Mouse (Mus musculus) midbrain, postnatal 0 days (tissue): ENCODE measurements at regions not wholly inside any gene's neighbourhood (a gene's known extent, or its start where the extent isn't known, plus 50 kb on each side); places are given as distances from the start of the nearest gene placed in this dataset.
A peak's percentile ranks its signal among the peaks of the same experiment; 100 is the strongest.

Source experiments
- ATAC-seq: fragments of 200-750 bp; cut with Nextera tagmentation; 2 replicates; pipeline ENCODE4 v1.8.0; 2017; ENCODE audit warnings: moderate number of reproducible peaks, mild to moderate bottlenecking, moderate TSS enrichment, moderate library complexity; ENCODE audit not compliant: low FRiP score
- DNase-seq: peaks from one replicate; pipeline ENCODE4 v3.0.0-alpha.2; 2015; ENCODE audit warnings: low spot score
- H3K27ac ChIP-seq: fragments of 300-500 bp; sonication (generic); 2 replicates; pipeline ENCODE4 v1.5.1; 2014; ENCODE audit warnings: low read depth, mild to moderate bottlenecking, low read length, mixed read lengths
- H3K27me3 ChIP-seq: fragments of 300-500 bp; sonication (generic); 2 replicates; pipeline ENCODE4 v1.6.1; 2014; ENCODE audit warnings: low read length, control low read depth, mixed read lengths; ENCODE audit not compliant: insufficient read depth
- H3K36me3 ChIP-seq: fragments of 300-500 bp; sonication (generic); 2 replicates; pipeline ENCODE4 v1.6.1; 2014; ENCODE audit warnings: low read length, control low read depth, mixed read lengths; ENCODE audit not compliant: insufficient read depth
- H3K4me1 ChIP-seq: fragments of 300-500 bp; sonication (generic); 2 replicates; pipeline ENCODE4 v1.6.1; 2014; ENCODE audit warnings: mild to moderate bottlenecking, control low read depth, antibody characterized with exemption, low read length, mixed read lengths; ENCODE audit not compliant: insufficient read depth
- H3K4me2 ChIP-seq: fragments of 300-500 bp; sonication (generic); 2 replicates; pipeline ENCODE4 v1.6.1; 2014; ENCODE audit warnings: low read depth, mild to moderate bottlenecking, low read length, mixed read lengths; ENCODE audit not compliant: poor library complexity, severe bottlenecking
- H3K4me3 ChIP-seq: fragments of 300-500 bp; sonication (generic); 2 replicates; pipeline ENCODE4 v1.5.1; 2014; ENCODE audit warnings: low read depth, mild to moderate bottlenecking, low read length, moderate library complexity
- H3K9ac ChIP-seq: fragments of 300-500 bp; sonication (generic); replicated peaks from 2 replicates; pipeline ENCODE4 v1.6.1; 2014; ENCODE audit warnings: mild to moderate bottlenecking, low read length, moderate library complexity, mixed read lengths; ENCODE audit not compliant: poor library complexity, severe bottlenecking
- H3K9me3 ChIP-seq: fragments of 300-500 bp; sonication (generic); 2 replicates; pipeline ENCODE4 v1.6.1; 2016; ENCODE audit warnings: low read length, control low read depth
- CTCF ChIP-seq: IDR thresholded peaks from 2 replicates; pipeline ENCODE4 v1.5.1; 2016; ENCODE audit warnings: antibody characterized with exemption, mild to moderate bottlenecking
- WGBS: fragments of 180-500 bp; shearing (Covaris S2); extraction: QIAGEN DNeasy Blood & Tissue Kit; methylation state at CpG from one replicate; pipeline ENCODE4 v1.1.7; 2014; 5-methylcytosine and 5-hydroxymethylcytosine counted together

DNA sequence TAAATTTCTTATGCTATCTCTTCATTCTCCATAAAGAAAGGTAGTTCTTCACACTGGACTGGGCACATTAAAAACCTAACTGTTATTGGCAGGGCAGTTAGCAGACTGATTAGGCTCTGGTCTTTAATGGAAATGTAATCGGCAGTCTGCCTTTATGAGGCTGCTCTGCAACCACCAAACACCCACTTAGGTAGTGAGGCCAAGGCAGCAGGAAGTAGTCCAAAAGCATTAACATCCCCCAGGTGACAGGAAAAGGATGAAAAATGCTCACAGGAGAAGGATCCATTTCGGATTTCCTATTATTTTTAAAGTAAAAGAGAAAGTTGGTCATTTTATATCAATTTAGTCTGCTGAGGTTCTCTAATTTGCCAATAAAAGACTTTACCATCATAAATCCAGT lies 528.9 kb upstream of the Dppa4 start:
- no peaks in the 10 kb centered on the region for H3K36me3 ChIP-seq
- H3K4me2 ChIP-seq, result no peak overlapping the region
- H3K4me3 ChIP-seq, result no peak overlapping the region
- no peaks in the 10 kb centered on the region for H3K4me1 ChIP-seq
- H3K9me3 ChIP-seq, result no peaks in the 10 kb centered on the region
- H3K27ac ChIP-seq, result no peak overlapping the region
- 76% methylated on average over 2 of the region's 2 CpGs for WGBS
- no peak for ATAC-seq
- no peak overlapping the region for H3K9ac ChIP-seq
- no peaks in the 10 kb centered on the region for H3K27me3 ChIP-seq
- no peak for DNase-seq
- TF ChIP-seq CTCF, result no peak

GRCm38 (mm10) chr16:47758296-47758695 lies 525.2 kb upstream of the Dppa4 start:
- 83% methylated on average over 1 of the region's 1 CpGs for WGBS
- H3K4me1 ChIP-seq, result no peaks in the 10 kb centered on the region
- no peak for ATAC-seq
- no peak for DNase-seq
- no peak overlapping the region for H3K4me2 ChIP-seq
- H3K4me3 ChIP-seq, result no peak overlapping the region
- no peak overlapping the region for H3K27ac ChIP-seq
- H3K9ac ChIP-seq, result no peak overlapping the region
- no peak for TF ChIP-seq CTCF
- H3K9me3 ChIP-seq, result no peaks in the 10 kb centered on the region
- H3K36me3 ChIP-seq, result no peaks in the 10 kb centered on the region
- no peaks in the 10 kb centered on the region for H3K27me3 ChIP-seq

DNA sequence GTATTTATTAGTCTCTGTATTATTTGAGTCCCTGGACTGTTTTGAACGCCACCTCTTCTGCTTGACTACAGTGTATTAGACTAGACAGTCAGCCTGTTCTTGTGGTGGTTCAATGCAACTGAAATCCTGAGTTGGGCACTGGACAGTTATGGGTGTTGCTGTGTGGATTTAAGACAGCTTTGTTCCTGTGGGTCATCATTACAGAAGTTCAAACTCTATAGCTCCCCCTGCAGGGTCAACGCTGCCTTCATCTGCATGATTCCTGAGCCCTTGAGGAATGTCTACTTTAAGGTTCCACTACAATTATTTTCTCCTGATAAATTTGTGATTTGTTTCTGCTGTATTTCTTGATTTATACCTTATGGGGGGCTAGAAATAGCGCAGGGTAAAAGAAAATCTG lies 517.8 kb upstream of the Dppa4 start:
- no peak for DNase-seq
- Histone ChIP-seq H3K27me3 (no peaks in the 10 kb centered on the region), H3K9me3 (no peaks in the 10 kb centered on the region), H3K27ac (no peak overlapping the region), H3K4me1 (no peaks in the 10 kb centered on the region), H3K36me3 (no peaks in the 10 kb centered on the region), H3K9ac (no peak overlapping the region), H3K4me3 (no peak overlapping the region), H3K4me2 (no peak overlapping the region)
- 66% methylated on average over 3 of the region's 3 CpGs for WGBS
- TF ChIP-seq CTCF, result 0 out of 2 replicates have a peak, but pooled peaks have one; percentile 20
- ATAC-seq, result no peak

GRCm38 (mm10) chr16:47788515-47788914 lies 495.0 kb upstream of the Dppa4 start:
- no peak overlapping the region for H3K9ac ChIP-seq
- no peak overlapping the region for H3K27ac ChIP-seq
- no peak overlapping the region for H3K4me2 ChIP-seq
- H3K27me3 ChIP-seq, result no peaks in the 10 kb centered on the region
- TF ChIP-seq CTCF, result no peak
- H3K9me3 ChIP-seq, result no peaks in the 10 kb centered on the region
- ATAC-seq, result no peak
- no peaks in the 10 kb centered on the region for H3K4me1 ChIP-seq
- 67% methylated on average over 5 of the region's 5 CpGs for WGBS
- no peaks in the 10 kb centered on the region for H3K36me3 ChIP-seq
- DNase-seq, result no peak
- H3K4me3 ChIP-seq, result no peak overlapping the region

DNA sequence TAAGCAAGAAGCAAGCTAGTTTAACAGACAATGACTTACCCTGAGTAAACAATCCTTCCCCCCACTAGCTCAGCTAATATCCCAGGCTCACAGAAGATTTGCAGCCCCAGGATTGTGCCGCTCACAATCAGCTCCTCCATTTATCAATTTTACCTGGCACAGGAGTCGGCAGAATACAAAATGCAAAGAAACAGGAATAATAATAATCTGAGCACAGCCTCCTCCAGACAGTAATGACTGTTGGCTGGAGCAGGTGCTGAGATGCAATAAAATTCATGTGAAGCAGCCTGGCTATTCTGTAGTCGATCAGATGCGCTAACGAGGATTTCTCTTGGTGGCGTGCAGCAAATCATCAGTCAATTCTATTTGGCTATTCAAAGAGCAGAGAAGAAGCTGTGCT lies 492.9 kb upstream of the Dppa4 start:
- no peaks in the 10 kb centered on the region for H3K9me3 ChIP-seq
- TF ChIP-seq CTCF, result no peak
- H3K27ac ChIP-seq, result no peak overlapping the region
- 71% methylated on average over 6 of the region's 6 CpGs for WGBS
- no peaks in the 10 kb centered on the region for H3K4me1 ChIP-seq
- peak; percentile 38 for DNase-seq
- H3K4me2 ChIP-seq, result no peak overlapping the region
- no peak overlapping the region for H3K4me3 ChIP-seq
- H3K27me3 ChIP-seq, result no peaks in the 10 kb centered on the region
- ATAC-seq, result no peak
- no peak overlapping the region for H3K9ac ChIP-seq
- no peaks in the 10 kb centered on the region for H3K36me3 ChIP-seq

GRCm38 (mm10) chr16:47791456-47791855 lies 492.1 kb upstream of the Dppa4 start:
- Histone ChIP-seq H3K27ac (no peak overlapping the region), H3K4me3 (no peak overlapping the region), H3K4me1 (no peaks in the 10 kb centered on the region), H3K27me3 (no peaks in the 10 kb centered on the region), H3K4me2 (no peak overlapping the region), H3K9me3 (no peaks in the 10 kb centered on the region), H3K9ac (no peak overlapping the region), H3K36me3 (no peaks in the 10 kb centered on the region)
- ATAC-seq, result no peak
- DNase-seq, result no peak
- 98% methylated on average over 3 of the region's 3 CpGs for WGBS
- no peak for TF ChIP-seq CTCF

- no peak for TF ChIP-seq CTCF
- DNase-seq (peak; percentile 76), ATAC-seq (no peak)
- Histone ChIP-seq H3K9ac (no peak overlapping the region), H3K9me3 (no peaks in the 10 kb centered on the region), H3K27ac (no peak overlapping the region), H3K4me2 (no peak overlapping the region), H3K4me1 (no peaks in the 10 kb centered on the region), H3K36me3 (no peaks in the 10 kb centered on the region), H3K27me3 (no peaks in the 10 kb centered on the region), H3K4me3 (no peak overlapping the region)
- 79% methylated on average over 2 of the region's 2 CpGs for WGBS
These were observed 484.7 kb upstream of the Dppa4 start for GRCm38 (mm10) chr16:47798838-47799237.
